Mouse (Mus musculus) mouse embryonic stem cell (cell line): ENCODE measurements around the gene Slc9a8.

Experiments
- in situ Hi-C, 2 experiments: fragments of 300-500 bp; cut with MboI; formaldehyde crosslinking; loops; 1 replicate in 1 of 2; 3 replicates in 1 of 2; pipeline ENCODE4 v1.14.3; 2019 to 2020; ENCODE audit warnings: low sequenced_read_pairs in 2 of 2, low pct_unique_long_range_greater_than_20kb in 1 of 2, mixed read lengths in 1 of 2; ENCODE audit not compliant: unreplicated experiment in 1 of 2

Gene Slc9a8

GRCm38 (mm10) chr2:167492713-167493636 lies 71.5 kb downstream of the Slc9a8 start, which contains the start of gene Spata2:
TSS of gene Spata2 (minus strand) at chr2:167492887.
- in situ Hi-C loops: no loop called here

GRCm38 (mm10) chr2:167496437-167496836 lies 74.9 kb downstream of the Slc9a8 start:
- in situ Hi-C loops: no loop called here

GRCm38 (mm10) chr2:167497272-167497671 lies 75.8 kb downstream of the Slc9a8 start:
- in situ Hi-C loops: no loop called here

DNA sequence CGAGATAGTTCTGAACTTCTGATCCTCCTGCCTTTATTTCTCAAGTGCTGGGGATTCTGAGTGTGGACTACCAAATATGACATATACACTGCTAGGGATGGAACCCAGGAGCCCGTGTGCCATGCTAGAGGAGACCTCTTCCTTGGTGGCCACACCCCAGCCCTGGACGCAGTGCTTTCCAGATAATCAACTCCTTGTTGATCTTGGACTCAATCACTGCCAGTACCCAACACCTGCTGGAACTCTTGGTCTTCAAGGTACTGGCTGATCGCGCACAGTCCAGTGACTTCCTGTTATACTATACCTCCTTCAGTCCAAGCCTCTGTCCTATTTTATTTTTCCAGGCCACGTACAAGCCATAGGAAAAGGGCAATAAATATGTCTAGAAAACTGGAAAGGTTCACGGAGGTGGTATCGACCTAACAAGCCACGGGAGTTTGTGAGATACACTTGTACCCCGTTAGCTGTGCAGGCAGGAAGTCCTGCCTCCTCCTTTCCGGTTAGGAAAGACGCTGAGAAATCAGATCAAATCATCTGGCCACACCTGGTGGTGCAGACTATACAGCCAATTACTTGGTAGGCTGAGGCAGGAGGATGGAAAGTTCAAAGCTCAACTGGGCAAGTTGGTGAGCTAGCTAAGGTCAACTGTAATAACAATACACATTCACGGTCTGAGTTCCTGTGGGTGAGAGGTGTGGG lies 81.2 kb downstream of the Slc9a8 start:
- in situ Hi-C loops: no loop called here

- in situ Hi-C loops: no loop called here
Measured at GRCm38 (mm10) chr2:167503253-167503895, 81.9 kb downstream of the Slc9a8 start.

DNA sequence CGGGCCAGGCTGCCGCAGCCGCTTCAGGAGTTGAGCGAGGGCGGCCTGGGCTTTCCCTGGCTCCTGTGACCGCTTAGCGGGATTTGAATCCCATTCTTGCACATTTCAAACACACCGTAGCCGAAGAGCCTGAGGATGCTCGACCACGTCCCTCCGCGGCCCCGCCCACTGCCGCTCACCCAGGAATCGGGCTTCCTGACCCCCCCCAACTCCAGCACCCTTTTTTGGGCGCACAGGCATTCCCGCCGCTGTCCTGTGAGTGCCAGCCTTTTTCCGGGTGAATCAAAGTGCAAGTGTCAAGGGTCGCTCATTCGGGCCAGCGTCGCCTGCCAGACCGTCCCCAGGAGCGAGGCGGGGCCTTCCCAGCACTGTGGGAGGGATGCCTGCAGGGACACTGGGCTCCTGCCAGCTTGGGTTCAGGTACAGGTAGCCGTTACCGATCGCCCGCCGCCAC lies 82.4 kb downstream of the Slc9a8 start:
- in situ Hi-C loops: no loop called here

- in situ Hi-C loops: no loop called here
Measured at GRCm38 (mm10) chr2:167505127-167505526, 83.6 kb downstream of the Slc9a8 start.

- in situ Hi-C loops: no loop called here
Measured at GRCm38 (mm10) chr2:167506546-167507260, 85.2 kb downstream of the Slc9a8 start.

DNA sequence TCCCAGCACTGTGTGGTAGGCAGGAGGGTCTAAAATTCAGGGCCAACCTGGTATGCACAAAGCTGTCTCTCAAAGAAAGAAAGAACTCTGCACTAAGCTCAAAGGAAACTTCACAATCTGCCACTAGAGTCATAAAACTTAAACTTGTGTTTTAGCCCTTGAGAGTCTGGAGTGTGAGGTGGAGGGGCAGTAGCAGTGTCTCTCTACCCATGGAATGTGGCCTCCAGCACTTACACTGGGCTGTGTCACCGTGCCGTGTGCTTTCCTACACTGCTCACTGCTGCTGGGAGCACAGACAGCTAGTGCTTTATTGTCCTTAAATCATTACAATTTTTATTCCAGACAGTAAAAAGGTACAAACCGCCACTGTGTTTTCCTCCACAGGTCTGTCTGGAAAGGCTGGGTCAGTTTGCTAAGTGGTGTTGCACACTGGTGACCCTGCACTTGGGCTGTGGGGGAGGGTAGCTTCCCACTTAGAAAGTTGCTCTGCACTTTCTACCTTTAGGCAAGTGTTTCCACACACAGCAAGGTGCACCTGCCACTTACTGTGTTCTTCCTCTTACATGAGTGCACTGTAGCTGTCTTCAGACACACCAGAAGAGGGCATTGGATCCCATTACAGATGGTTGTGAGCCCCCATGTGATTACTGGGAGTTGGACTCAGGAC lies 86.3 kb downstream of the Slc9a8 start:
- in situ Hi-C loops: no loop called here

GRCm38 (mm10) chr2:167508569-167508968 lies 87.1 kb downstream of the Slc9a8 start:
- in situ Hi-C loops: no loop called here

DNA sequence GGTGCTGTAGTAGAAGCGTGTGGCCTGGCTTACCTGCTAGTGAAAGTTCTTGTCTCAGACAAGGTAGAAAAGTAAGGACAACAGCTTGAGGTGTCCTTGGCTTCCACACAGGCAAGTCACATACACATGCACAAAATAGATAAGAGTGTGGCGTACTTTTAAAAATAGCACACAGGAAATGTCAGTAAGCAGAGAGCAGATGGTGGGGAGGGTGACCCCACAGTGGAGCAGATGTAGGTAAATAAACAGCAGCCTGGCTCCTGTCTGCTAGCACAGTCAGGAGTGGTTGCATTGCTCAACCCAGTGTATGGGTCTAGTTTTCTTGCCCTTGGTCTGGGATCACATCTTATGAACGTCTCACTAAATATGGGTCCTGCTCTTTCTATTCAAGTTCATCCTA lies 89.0 kb downstream of the Slc9a8 start:
- in situ Hi-C loops: no loop called here

- in situ Hi-C loops: no loop called here
Measured at GRCm38 (mm10) chr2:167512365-167512764, 90.9 kb downstream of the Slc9a8 start.

- in situ Hi-C loops: no loop called here
Measured at GRCm38 (mm10) chr2:167512970-167513369, 91.5 kb downstream of the Slc9a8 start.

DNA sequence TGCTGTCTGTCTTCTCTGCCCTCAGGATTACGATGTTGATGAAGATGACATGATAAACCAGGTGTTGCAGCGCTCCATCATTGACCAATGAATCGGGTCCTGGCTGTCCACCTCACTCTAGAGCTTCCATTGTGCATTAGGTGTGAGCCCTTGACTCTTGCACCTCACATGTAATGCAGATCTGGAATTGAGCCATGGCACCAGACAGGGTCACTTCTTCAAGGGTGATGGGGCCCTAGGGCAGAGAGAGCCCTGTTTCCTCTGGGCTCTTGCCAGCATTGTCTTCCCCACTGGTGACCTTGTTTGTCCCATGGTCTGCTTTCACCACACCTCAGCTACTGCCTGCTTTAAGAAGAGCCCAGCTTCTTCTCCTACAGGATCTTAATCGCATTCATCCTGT lies 93.1 kb downstream of the Slc9a8 start:
- in situ Hi-C loops: no loop called here

- in situ Hi-C loops: no loop called here
Measured at GRCm38 (mm10) chr2:167515688-167516087, 94.2 kb downstream of the Slc9a8 start.

GRCm38 (mm10) chr2:167519606-167520252 lies 98.2 kb downstream of the Slc9a8 start:
- in situ Hi-C loops: no loop called here
